Mouse (Mus musculus) cerebellum, adult 8-10 months (tissue): Measurements from ENCODE around the gene Apbb1ip.

Experiments used
- DNase-seq: peaks from one replicate; pipeline ENCODE4 v3.0.0; 2022

The Apbb1ip gene

GRCm38 (mm10) chr2:22773549-22774180, at the start of gene Apbb1ip:
Gene Apbb1ip, plus strand, starts transcription at chr2:22774094.
- DNase-seq: no peak

- no peak for DNase-seq
Observed at GRCm38 (mm10) chr2:22727113-22727512, 46.8 kb upstream of the Apbb1ip start.

GRCm38 (mm10) chr2:22736134-22736533, 37.8 kb upstream of the Apbb1ip start:
- DNase-seq: no peak

- DNase-seq: no peak
Observed at GRCm38 (mm10) chr2:22739369-22739768, 34.5 kb upstream of the Apbb1ip start.

GRCm38 (mm10) chr2:22740441-22740840, 33.5 kb upstream of the Apbb1ip start:
- no peak for DNase-seq

GRCm38 (mm10) chr2:22741222-22741621, 32.7 kb upstream of the Apbb1ip start:
- DNase-seq: peak; percentile 3

GRCm38 (mm10) chr2:22744121-22744761, 29.7 kb upstream of the Apbb1ip start:
- DNase-seq: no peak

- DNase-seq: no peak
Observed at GRCm38 (mm10) chr2:22744876-22745275, 29.0 kb upstream of the Apbb1ip start.

- no peak for DNase-seq
Observed at GRCm38 (mm10) chr2:22746785-22747184, 27.1 kb upstream of the Apbb1ip start.

GRCm38 (mm10) chr2:22747941-22748340, 26.0 kb upstream of the Apbb1ip start:
- DNase-seq: no peak

GRCm38 (mm10) chr2:22749761-22750160, 24.1 kb upstream of the Apbb1ip start:
- DNase-seq: no peak

GRCm38 (mm10) chr2:22752492-22752891, 21.4 kb upstream of the Apbb1ip start:
- DNase-seq: no peak

GRCm38 (mm10) chr2:22753461-22754075, 20.3 kb upstream of the Apbb1ip start:
- DNase-seq: no peak

GRCm38 (mm10) chr2:22754222-22754824, 19.6 kb upstream of the Apbb1ip start:
- no peak for DNase-seq

GRCm38 (mm10) chr2:22755561-22755960, 18.3 kb upstream of the Apbb1ip start:
- no peak for DNase-seq

GRCm38 (mm10) chr2:22758310-22758972, 15.5 kb upstream of the Apbb1ip start:
- DNase-seq: peak; percentile 44

GRCm38 (mm10) chr2:22760452-22760851, 13.4 kb upstream of the Apbb1ip start:
- no peak for DNase-seq

- no peak for DNase-seq
Observed at GRCm38 (mm10) chr2:22761103-22761521, 12.8 kb upstream of the Apbb1ip start.

- DNase-seq: no peak
Observed at GRCm38 (mm10) chr2:22764774-22765387, 9.0 kb upstream of the Apbb1ip start.

- no peak for DNase-seq
Observed at GRCm38 (mm10) chr2:22771311-22771710, 2.6 kb upstream of the Apbb1ip start.

- no peak for DNase-seq
Observed at GRCm38 (mm10) chr2:22774181-22774751, 372 bp downstream of the Apbb1ip start.

GRCm38 (mm10) chr2:22775213-22775612, 1.3 kb downstream of the Apbb1ip start:
- DNase-seq: no peak
